Mouse (Mus musculus) thymus, postnatal 0 days (tissue): ENCODE data around the gene Hoxb8. TPM values are rescaled to one million over a fixed set of nuclear protein-coding genes. Genes with fewer than 3 reads are reported as not detected.

Source experiments
- DNase-seq: peaks from one replicate; pipeline ENCODE4 v3.0.0-alpha.2; 2015; ENCODE audit warnings: low spot score
- polyA plus RNA-seq: library from polyadenylated mRNA; unstranded; fragments of >200 nt; fragmentation: Nextera tagmentation; extraction: Ambion mirVana; gene quantifications from 2 replicates; pipeline ENCODE4 v1.2.1, GENCODE M21; 2015

Hoxb8 gene
- polyA plus RNA-seq, 1 experiment from 2014 or later: not detected

GRCm38 (mm10) chr11:96313134-96313533, 31.4 kb downstream of the Hoxb8 start:
- DNase-seq: no peak

DNA sequence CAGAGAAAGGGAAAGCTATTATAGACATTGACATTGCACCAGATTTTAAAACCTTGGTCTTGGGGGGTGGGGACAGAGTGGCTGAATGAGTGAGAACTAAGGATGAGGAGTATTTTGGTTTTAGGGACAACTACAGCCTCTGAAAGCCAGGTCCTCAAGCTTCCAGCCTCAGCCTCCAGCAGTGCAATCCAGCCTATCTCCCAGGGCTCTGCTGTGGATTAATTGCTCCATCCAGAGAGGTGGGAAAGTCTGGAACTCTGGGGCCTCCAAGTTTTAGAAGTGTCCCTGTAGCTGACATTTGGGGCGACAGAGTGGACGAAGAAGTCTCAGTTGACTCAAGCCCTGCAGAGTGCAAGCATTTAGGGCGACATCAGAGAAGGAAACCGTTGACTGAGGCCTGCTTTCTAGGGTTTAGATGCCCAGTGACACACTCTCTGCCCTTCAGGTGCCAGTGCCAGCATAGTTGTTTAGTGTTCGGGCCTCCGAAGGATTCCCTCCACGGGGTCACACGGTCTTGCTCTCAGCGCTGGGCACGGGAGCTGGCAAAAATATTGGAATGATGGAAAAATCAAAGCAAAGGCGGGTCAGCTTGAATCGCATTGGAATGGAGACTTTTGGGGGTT, 32.2 kb downstream of the Hoxb8 start:
- no peak for DNase-seq

DNA sequence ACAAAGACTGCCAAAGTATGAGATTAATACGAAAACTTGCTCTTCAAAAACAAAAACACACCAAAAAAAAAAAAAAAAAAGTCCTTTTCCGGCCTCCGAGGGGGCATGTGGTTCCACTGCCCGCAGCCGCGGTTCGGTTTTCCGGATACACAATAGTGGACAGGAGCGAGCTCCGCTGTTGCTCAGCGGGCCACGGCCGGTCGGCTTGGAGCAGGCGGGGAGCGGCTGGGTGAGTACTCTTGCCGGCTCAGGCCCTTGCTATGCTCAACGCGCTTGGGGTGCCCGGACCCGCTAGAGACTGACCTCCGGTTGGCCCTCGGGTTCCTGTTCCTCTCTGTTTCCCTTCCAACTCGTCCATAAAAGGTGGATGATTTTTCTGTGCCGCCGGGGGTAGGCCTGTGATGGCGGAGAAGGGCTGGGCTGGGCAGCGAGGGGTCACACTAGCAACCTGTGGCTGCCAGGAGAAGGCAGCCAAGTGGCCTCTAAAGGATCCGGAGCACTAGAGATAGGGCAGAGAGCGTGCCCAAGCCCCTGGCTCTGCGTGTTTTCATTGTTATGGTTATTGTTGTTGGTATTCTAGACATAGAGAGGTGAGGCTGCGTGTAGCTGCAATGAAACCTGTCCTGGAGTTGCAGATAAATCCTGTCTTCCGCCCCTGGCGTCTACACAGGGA, 33.1 kb downstream of the Hoxb8 start:
- DNase-seq: no peak

DNA sequence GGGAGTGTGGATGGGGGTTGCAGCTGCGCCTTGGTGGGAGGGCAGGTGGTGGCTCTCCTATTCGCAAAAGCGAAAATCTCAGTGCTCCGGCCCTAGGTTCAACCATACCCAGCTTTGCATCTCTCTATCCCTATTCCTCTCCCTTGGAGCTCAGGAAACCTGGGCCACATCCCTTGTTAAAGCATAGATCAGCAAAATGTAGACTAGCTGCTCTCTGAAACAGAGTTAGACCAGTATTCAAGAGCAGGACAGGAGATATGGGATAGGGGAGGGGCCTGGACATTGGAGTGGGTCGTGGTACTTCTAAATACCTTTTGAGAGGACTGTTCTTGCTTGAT, 33.6 kb downstream of the Hoxb8 start:
- DNase-seq: no peak

GRCm38 (mm10) chr11:96316696-96317607, 35.2 kb downstream of the Hoxb8 start:
- DNase-seq: no peak

DNA sequence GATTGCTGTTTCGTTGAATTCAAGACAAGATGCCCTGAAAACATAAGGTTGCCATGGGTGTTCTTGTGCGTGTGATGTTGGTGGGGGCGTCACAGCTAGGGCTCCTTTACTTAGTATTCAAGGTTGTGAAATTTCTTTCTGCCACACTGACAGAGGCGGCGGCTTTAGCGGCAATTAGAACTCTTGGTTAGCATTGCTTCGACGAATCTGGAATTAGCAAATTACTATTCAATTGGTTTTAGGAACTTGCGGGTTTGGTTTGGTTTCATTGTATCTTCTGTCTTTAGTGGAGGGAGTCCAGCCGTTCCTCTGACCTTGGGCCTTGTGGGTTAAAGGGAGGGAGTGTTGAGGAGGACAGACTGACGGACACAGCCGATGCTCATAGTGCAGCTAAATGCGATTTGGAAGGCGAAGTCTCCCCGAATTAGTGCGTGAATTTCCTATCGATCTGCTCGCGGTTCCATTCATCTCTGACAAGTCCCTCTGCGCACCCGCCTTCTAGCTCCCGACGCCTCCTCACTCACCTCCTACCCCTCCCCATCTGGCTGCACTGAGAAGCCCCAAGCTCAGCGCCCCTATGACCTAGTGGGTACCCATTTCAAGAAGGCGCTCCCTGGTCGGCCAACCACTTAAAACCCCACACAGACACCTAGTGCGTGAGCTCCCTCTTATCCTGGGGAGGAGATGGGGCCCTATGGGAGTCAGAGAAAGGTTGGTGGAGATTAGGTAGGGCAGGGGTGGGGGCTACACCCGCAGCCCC, 36.1 kb downstream of the Hoxb8 start, which contains the start of gene Hoxb4:
Gene Hoxb4, plus strand, starts transcription at position 660 of the 760 bp plus-strand sequence.
- no peak for DNase-seq

DNA sequence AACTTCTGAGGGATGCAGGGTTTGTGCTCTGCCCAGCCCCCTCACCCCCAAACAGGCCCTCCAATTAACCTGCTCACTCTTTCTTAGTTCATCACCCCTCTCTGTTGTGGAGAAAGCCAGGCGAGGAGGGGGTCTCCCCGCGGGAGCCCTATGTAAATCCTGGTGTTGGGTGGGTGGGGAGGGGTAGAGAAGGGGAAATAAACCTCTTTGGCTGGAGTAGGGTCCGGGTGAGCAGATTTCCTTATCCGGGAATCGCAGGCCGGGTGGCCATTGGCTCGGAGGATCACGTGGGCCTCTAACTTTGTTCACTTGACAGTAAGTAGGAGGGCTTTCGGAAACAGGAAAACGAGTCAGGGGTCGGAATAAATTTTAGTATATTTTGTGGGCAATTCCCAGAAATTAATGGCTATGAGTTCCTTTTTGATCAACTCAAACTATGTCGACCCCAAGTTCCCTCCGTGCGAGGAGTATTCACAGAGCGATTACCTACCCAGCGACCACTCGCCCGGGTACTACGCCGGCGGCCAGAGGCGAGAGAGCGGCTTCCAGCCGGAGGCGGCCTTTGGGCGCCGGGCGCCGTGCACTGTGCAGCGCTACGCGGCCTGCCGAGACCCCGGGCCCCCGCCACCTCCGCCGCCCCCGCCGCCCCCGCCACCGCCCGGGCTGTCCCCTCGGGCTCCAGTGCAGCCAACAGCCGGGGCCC, 36.8 kb downstream of the Hoxb8 start:
- DNase-seq: peak; percentile 29

- DNase-seq: no peak
These were observed 37.6 kb downstream of the Hoxb8 start for GRCm38 (mm10) chr11:96319071-96319902.

DNA sequence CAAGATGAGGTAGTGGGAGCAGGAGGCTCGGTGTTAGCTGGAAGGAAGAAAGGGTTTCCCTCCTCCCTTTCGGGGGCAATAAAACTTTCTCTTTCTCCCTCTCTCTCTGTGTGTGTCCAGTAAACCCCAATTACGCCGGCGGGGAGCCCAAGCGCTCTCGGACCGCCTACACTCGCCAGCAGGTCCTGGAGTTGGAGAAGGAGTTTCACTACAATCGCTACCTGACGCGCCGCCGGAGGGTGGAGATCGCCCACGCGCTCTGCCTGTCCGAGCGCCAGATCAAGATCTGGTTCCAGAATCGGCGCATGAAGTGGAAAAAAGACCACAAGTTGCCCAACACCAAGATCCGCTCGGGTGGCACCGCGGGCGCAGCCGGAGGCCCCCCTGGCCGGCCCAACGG, 38.2 kb downstream of the Hoxb8 start:
- no peak for DNase-seq

DNA sequence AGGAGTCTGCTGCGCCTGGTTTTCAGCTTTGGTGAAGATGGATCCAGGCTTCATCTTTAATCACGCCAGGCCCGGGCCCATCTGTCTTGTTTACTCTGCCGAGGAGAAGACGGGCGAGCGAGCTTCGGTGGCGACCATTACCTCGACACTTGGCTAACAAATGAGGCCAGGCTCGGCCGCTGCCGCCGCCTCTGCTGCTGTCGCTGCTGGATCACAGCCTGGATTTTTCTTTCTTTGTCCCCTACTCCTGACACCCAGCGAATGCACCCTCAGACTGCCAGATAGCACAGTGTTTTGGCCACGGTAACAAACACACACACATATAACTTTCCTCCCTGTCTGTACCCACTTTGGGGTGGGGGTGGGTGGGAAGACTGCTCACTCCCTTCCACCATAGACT, 39.0 kb downstream of the Hoxb8 start:
- DNase-seq: no peak

DNA sequence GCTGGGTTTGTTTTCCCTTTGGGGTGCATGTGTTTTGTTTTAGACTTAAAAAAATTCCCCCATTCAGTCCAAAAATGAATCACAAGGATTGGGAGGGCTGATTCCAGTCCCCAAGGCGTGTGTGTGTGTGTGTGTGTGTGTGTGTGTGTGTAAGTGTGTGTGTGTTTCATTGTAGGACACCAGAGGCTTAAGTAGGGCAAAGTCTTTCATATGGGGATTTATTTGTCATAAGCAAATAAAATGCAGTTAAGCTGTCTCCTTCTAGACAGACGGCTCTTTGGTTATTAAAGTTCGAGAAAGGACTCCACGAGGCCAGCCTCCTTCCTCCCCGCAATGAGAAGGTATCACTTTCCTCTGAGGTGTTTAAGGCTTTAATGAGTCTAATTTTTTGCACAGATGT, 40.1 kb downstream of the Hoxb8 start:
- DNase-seq: no peak

- no peak for DNase-seq
These were observed 41.0 kb downstream of the Hoxb8 start for GRCm38 (mm10) chr11:96322738-96323137.

DNA sequence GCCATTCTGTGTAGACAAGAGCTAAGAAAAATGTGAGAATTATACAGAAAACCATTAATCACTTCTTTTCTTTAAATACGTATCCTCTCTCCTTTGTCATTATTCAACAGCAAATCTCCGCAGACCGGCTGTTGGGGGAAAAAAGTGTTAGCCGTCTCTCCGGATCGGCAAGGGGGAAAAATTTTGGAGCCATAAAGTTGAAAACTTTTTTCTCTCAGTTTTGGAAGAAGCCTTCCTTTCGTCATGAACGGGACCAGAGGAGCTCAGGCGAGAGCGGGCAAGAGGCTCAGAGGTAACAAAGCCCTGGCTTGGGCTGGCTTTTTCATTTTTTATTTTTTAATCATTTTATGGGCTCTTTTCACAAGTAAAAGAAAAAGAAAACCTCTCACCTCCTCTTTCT, 41.4 kb downstream of the Hoxb8 start, which contains the start of gene Hoxb3:
Gene Hoxb3, plus strand, starts transcription at position 173 of the 400 bp plus-strand sequence.
- DNase-seq: no peak

GRCm38 (mm10) chr11:96324125-96324524, 42.4 kb downstream of the Hoxb8 start:
- no peak for DNase-seq

DNA sequence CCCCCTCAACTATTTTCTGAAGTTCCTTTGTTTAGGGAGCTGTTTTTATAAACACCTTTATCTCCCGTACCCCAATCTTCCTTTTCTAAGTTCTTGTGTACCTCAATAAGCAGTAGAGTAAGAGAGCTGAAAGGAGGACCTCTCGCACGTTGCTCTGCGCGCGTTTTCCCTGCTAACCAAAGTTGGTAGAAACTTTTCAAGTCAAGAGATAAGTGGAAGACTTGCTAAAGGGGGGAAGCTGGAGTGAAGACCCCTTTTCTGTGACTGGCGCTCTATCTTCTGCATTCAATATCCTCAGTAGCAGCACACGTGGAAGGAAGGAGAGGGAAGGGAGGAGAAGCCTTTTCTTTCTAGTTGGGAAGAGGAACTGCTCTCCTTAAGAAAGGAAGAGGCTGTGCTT, 43.3 kb downstream of the Hoxb8 start:
- DNase-seq: no peak

GRCm38 (mm10) chr11:96325747-96326212, 44.1 kb downstream of the Hoxb8 start:
- DNase-seq: no peak

DNA sequence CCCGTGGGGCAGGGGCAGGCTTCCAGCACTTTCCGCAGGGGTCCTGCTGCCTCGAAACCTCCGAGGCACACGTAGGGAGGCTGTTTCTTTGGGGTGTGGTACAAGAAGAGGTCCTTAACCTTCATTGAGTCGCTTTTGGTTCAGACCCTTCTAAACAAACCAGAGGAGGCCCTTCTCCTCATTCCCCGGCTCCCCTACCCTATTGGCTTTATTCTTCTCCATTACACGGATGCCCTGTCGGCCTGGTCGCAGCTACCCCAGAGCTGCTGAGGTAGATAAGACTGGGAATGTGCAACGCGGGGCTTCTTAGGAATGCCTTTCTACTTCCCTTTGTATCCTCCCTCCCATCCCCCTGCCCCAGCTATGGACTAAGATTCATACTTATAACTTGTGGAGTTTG, 45.0 kb downstream of the Hoxb8 start:
- no peak for DNase-seq

DNA sequence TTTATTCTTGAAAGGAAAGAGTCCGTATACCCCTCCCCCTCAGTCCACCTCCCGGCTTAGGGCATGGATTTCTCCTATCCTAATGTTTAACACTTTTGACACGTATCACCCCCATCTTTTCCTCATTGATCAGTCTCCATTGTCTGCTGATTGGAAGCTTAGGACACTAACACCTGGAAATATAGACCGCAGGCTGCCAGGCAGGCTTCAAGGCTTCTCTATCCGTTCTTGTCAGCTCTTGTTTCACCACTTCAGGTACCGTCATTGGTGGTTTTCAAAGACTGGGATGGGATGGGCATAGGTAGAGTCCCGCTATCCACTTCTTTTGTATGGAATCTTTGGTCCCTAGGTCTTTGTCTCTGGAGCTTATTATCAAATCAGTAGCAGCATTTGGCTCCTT, 45.4 kb downstream of the Hoxb8 start:
- DNase-seq: no peak

GRCm38 (mm10) chr11:96327750-96328149, 46.0 kb downstream of the Hoxb8 start:
- DNase-seq: no peak

- no peak for DNase-seq
These were observed 46.9 kb downstream of the Hoxb8 start for GRCm38 (mm10) chr11:96328605-96329004.
